Mouse (Mus musculus) embryonic fibroblast, embryonic 13.5 days (primary cell): ENCODE measurements at regions not wholly inside any gene's neighbourhood (a gene's known extent, or its start where the extent isn't known, plus 50 kb on each side); places are given as distances from the start of the nearest gene placed in this dataset.

Experiments used
- H3K27ac ChIP-seq: 2 replicates; pipeline ENCODE4 v1.5.1; 2012; ENCODE audit warnings: low read length, control low read depth, inconsistent platforms; ENCODE audit not compliant: insufficient read depth
- H3K4me1 ChIP-seq: 2 replicates; pipeline ENCODE4 v1.6.1; 2011; ENCODE audit warnings: low read length; ENCODE audit not compliant: control insufficient read depth, insufficient read depth
- H3K4me3 ChIP-seq: 2 replicates; pipeline ENCODE4 v1.5.1; 2011; ENCODE audit warnings: mild to moderate bottlenecking, control low read depth, low read length; ENCODE audit not compliant: insufficient read depth
- CTCF ChIP-seq: IDR thresholded peaks from 2 replicates; pipeline ENCODE4 v1.5.1; 2011; ENCODE audit warnings: mild to moderate bottlenecking, control low read depth, low read length, moderate library complexity, borderline replicate concordance; ENCODE audit not compliant: insufficient read depth
- POLR2A ChIP-seq: IDR thresholded peaks from 2 replicates; pipeline ENCODE4 v1.6.1; 2011; ENCODE audit warnings: low read depth, mild to moderate bottlenecking, control low read depth, low read length, moderate library complexity

DNA sequence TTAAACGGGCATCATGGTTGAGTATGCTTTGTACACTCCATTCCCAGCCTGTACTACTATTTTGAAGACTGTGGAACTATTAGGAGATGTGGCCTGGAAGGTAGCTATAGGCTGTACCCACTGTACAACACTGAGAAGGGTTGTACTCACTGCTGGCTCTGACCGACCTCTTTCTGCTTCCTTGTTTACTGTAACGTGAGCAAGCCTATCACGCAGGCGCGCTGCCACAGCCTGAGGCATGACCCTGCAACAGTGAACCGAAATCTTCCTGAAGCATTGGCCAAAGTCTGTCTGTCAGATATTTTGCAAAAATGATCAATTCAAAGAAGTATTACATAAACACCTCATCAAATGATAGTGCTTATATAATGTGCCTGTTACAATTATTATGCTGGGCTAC lies 112.0 kb upstream of the Daam1 start:
- TF ChIP-seq POLR2A (no peak), CTCF (no peak)
- H3K4me3 ChIP-seq, result no peak overlapping the region

DNA sequence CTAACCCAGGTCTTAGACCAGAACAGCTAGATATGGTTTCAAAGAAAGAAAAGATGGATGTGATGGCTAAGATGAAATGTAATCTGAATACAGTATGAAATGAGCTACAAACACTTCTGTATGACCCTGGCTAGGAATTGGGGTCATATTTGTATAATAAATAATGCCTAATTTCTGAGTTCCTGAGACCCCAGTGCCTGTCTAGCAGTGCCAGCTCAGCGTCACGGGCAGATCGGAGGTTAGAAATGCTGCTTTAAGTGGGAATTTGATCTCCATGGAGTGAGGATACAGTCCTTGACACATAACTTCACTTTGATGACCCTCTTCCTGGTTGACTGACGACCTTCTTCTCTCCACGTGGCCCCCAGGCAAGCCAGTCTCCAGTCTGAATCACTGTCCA lies 105.7 kb upstream of the Daam1 start:
- TF ChIP-seq POLR2A (no peak), CTCF (no peak)
- Histone ChIP-seq H3K4me1 (no peaks in the 10 kb centered on the region), H3K4me3 (no peak overlapping the region), H3K27ac (no peak overlapping the region)

More for the DNA sequence above, 112.0 kb upstream of the Daam1 start:
- H3K4me1 ChIP-seq, result no peaks in the 10 kb centered on the region
- H3K27ac ChIP-seq, result no peak overlapping the region

DNA sequence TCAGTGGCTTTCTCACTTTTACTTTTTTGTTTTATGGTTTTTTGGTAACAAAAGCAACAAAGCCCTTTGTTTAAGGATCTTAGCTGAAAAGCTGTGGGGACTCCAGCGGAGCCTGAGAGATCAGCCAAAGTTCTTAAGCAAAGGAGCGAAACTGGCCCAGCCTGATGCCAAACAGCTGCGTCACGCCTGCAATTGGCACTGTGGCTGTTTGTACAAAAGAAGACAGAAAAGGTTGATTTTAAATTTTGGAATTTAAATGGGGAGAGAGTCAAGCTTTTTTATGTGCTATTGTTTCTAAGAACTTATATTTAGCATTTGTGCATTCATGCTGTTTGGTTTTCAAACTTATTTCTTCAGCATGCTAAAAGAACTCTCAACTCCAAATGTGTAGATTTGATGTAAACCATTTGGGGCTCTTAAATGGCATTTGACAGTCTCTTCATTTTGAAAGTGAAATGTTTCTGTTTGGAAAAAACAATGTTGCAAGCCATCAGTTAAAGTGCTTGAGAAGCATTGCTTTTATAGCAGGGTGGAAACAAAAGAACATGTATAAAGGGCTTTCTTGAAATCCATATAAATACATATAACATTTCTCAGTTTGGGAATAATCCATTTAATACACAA lies 105.1 kb upstream of the Daam1 start:
- no peak overlapping the region for H3K27ac ChIP-seq
- TF ChIP-seq CTCF, result no peak
- H3K4me3 ChIP-seq, result no peak overlapping the region
- no peaks in the 10 kb centered on the region for H3K4me1 ChIP-seq

DNA sequence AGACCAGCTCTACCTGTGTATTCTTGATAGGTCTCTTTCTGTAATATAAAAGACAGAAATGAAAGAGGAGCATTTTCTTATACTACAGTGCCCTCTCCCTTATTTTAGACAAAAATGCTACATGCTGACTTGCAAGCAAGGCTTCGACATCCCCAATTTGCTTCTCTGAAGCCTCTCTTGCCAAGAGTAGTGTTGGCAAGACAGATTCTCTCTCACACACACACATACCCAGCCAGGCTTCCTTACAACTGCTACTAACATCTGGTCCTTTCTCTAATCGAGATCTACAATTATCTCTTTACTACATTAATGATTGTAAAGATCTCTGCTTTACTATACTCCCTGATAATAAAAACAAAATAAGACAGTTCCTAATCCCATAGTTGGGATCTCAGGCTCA lies 87.5 kb upstream of the Daam1 start:
- Histone ChIP-seq H3K27ac (no peak overlapping the region), H3K4me3 (no peak overlapping the region), H3K4me1 (peaks cover 3% of the 10 kb centered on the region)
- no peak for TF ChIP-seq CTCF

DNA sequence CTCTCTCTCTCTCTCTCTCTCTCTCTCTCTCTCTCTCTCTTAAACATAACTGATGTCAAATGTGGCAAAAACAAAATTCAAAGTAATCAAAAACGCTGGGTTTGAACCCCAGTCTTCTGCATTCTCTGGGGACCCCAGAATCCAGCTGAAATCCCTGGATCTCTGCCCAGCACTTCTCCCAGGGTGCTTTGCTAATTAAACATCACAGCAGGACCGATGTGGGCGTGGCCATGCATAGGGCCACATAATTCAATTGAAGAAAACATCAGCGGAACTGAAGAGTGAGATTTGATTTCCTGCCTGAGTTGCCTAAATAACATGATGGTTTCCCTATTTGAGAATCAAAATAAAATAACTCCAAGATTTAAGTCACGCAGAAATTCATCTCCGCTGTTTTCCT lies 84.9 kb upstream of the Daam1 start:
- no peak for TF ChIP-seq CTCF
- TF ChIP-seq POLR2A, result no peak
- Histone ChIP-seq H3K4me3 (no peak overlapping the region), H3K27ac (no peak overlapping the region), H3K4me1 (peaks cover 8% of the 10 kb centered on the region)

DNA sequence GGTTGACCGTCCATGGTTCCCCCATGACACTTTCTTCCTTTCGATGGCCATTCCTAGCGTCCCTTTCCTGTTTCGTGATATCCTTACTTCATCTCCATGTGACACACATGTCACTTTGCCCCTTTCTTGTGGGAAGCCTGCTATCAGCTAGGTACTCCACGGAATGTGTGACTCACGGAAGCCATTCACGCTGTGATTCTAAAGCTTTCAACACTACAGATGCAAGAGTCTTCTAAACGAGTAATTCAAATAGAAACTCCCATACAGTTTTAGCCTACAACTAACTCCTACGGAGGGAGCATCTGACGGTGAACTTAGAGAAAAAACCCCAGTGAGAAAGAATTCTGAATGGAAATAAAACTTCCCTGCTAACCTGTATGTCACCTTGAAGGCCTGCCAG lies 83.5 kb upstream of the Daam1 start:
- Histone ChIP-seq H3K4me1 (peaks cover 8% of the 10 kb centered on the region), H3K27ac (peak overlapping the region; percentile 63; the same call in 1 of the 2 replicates), H3K4me3 (no peak overlapping the region)
- TF ChIP-seq CTCF (no peak), POLR2A (no peak)

DNA sequence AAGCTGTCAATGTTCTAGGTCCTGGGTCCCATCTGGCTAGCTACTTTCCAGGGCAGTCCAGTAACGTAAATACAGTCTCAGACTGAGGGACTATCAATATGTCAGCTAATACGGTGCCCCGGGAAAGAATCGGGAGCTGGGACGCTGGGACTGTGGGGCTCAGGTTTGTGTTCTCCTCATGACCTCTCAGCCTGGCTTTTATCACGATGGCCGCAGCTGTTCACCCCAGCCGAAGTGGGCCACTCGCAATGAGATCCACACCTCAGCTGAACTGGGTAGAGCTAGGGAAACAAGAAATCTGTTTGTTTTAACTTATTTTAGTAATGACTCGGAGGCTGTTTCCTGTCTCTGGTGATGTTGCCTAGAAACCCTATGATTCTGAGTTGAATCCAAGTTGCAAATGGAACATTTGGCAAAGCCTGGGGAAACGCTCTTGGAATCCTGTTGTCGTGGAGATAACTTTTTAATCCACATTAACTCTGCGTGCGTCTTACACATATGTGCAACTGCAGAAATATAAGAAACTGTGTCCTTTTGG lies 83.0 kb upstream of the Daam1 start:
- no peak overlapping the region for H3K4me3 ChIP-seq
- no peak for TF ChIP-seq POLR2A
- no peak for TF ChIP-seq CTCF
- peak overlapping the region; percentile 63 for H3K27ac ChIP-seq
- peaks cover 8% of the 10 kb centered on the region for H3K4me1 ChIP-seq

DNA sequence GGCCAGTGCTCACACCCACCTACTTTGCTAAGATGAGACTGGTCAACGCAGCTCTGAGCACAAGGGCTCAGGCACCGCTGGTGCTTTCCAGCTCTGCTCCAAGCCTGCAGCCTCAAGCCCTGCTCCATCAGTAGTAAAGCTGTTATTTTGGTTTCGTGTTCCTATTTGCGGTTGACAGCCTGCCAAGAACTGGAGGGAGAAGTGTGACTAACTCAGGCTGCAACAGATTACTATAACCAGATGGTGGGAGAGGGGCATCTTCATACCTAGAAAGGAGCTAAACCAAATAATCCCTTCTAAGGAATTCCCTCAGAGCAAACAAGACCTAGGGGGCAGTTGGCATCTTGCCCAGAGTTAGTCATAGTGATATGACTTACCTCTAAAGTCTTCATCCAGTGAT lies 82.1 kb upstream of the Daam1 start:
- TF ChIP-seq CTCF, result no peak
- TF ChIP-seq POLR2A, result no peak
- Histone ChIP-seq H3K4me3 (no peak overlapping the region), H3K27ac (peak overlapping the region; percentile 63), H3K4me1 (peaks cover 8% of the 10 kb centered on the region)

DNA sequence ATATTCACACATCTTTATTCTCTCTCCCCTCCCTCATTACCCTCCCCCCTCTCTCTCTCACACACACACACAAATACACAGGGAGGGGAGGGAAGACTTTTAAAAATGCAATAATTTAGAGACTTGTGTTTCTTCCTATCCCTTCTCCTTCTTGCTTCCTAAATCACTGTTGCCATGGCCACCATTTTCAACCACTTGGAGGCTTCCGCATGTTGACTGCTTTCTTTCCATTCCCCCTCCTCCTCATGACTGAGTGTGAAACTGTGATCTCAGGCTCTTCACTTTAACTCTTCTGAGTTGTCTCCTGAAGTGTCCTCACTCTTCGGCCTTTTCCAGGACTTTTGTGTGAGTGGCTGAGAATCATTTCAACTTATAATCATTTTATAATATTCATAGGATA lies 81.2 kb upstream of the Daam1 start:
- peaks cover 8% of the 10 kb centered on the region for H3K4me1 ChIP-seq
- TF ChIP-seq CTCF (no peak), POLR2A (no peak)
- H3K27ac ChIP-seq, result no peak overlapping the region
- H3K4me3 ChIP-seq, result no peak overlapping the region

DNA sequence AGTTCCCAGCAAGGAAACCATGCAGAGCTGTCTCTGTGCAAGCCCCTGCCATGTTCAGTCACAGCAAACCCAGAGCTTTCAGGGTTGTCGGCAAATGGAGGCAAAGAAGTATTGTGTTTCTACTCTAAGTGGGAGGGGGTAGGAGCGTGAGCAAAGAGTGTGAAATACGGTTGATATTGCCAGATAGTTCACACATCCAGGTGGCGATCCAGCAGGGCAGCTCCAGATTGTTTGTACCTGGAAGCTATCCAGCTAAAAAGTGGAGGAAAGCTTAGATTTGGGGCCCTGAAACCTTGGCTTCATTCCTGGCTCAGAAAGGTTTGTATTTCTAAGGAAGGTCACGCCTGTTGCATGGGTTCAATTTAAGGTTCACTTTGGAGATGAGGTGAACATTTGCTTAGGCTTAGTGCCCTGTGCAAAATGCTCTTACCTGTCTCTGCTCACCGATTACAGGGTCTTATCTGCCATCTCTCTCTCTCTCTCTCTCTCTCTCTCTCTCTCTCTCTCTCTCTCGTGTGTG lies 78.1 kb upstream of the Daam1 start:
- no peak overlapping the region for H3K4me3 ChIP-seq
- no peak overlapping the region for H3K27ac ChIP-seq
- H3K4me1 ChIP-seq, result peaks cover 6% of the 10 kb centered on the region
- TF ChIP-seq POLR2A (no peak), CTCF (no peak)
